Mouse (Mus musculus) spleen, postnatal 4 days (tissue): Measurements from ENCODE around the gene Pcyt2.

Experiments used
- DNase-seq, 2 experiments: peaks; one replicate each; pipeline ENCODE4 v3.0.0; 2022; ENCODE audit warnings: low spot score in 2 of 2

Pcyt2 gene

GRCm38 (mm10) chr11:120617519-120618112 lies at the start of gene Pcyt2:
Pcyt2 (minus strand) TSS chr11:120617936.
- DNase-seq, result peak; percentile 96 to 97

DNA sequence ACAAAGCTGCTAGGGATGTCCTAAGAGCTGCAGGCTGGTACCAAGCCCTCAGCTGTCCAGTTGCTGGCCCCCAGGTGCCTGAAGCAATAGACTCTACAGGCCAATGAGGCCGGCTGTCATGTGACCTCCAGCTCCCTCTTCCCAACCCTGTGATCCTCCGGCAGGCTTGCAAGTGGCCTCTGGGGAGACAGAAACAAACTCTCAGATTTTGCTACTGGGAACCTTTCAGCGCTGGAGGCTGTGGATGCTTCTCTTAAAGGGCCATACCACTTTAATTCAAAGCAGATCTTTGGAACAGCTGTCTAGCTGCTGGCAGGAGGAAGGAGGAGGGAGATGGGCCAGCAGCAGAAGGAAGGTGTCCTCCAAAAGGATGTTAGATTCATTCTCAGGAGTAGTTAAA lies 48.9 kb upstream of the Pcyt2 start:
- no peak for DNase-seq

- DNase-seq, result no peak
Observed at GRCm38 (mm10) chr11:120665406-120665805, 47.7 kb upstream of the Pcyt2 start.

- no peak for DNase-seq
Observed at GRCm38 (mm10) chr11:120663714-120664113, 46.0 kb upstream of the Pcyt2 start.

GRCm38 (mm10) chr11:120662759-120663158 lies 45.0 kb upstream of the Pcyt2 start:
- DNase-seq, result no peak

DNA sequence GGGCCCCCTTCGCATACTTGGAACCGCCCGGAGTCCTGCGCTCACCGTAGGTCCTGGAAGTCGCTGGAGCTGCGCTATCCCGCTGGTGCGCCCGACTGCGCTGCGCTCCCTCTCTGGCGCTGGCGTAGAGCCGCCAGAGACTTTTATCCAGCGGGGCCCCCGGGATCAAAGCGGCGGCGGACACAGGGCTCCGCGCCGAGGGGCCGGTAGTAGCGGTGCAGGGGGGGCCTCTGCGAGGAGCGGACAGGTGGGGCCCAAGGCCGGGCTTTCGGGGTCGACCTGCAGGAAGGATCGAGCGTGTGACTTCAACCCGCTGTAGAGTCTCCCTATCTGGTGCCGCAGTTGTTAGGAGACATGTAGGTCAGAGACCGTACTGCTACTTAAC lies 43.3 kb upstream of the Pcyt2 start, which contains the start of gene Notum:
Gene Notum, minus strand, starts transcription at position 100 of the 385 bp plus-strand sequence.
- no peak for DNase-seq

- no peak for DNase-seq
Observed at GRCm38 (mm10) chr11:120660301-120661075, 42.8 kb upstream of the Pcyt2 start.

DNA sequence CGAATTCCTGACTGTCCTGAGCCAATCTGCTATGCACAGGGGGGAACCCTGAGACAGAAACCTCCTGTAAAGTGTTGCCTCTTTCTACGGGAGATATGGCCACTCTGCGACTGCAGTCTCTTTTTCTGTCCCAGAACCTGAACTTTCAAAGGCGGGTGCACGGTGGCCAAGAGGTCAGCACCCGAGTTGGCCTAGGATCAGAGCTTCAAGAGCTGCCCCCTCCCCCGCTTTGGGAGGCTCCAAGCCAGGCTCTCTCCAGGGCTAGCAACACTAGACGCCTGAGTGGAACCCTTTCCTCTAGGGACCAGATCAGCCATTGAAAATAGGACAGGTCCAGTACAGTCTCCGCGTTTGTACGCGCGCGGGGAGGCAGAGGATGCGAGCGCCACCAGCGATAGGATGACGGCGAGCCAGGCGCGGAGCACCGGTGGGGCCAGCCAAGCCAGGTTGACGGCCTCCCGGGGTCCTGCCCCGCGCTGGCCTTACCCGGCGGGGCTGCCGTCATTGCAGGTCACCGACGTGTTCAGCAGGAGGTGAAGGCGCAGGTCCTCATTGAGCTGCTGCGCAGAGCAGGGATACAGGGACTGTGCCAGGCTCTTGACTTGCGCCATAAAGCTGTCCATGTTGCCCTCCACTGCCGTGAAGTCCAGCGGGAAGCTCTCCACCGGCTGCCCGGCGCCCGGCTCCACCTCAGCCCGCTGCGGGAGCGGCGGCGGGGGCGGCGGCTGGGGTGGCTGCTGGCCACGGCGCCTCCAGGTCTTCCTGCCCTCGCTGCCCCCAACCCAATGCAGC lies 42.0 kb upstream of the Pcyt2 start:
- DNase-seq, result no peak

- peak; percentile 74 to 91 for DNase-seq
Observed at GRCm38 (mm10) chr11:120658876-120659410, 41.2 kb upstream of the Pcyt2 start.

DNA sequence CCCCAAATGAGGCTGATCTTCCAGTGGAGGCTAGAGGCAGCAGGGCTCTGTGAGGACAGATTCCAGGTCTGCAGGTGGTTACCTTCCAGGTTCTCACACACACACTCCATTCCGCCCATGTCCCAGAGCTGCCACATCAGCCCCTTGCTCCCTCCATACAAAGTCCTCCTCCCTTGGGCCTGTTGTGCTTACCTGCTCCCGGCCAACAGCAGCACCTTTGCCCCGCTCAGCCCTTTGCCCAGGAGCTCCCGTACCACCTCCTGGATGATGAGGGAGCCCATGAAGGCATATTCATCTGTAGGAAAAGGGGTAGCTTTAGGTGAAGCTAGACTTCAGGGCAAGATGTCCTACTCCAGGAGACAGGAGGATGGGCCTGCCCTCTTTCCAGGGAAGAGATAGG lies 39.6 kb upstream of the Pcyt2 start:
- no peak for DNase-seq

DNA sequence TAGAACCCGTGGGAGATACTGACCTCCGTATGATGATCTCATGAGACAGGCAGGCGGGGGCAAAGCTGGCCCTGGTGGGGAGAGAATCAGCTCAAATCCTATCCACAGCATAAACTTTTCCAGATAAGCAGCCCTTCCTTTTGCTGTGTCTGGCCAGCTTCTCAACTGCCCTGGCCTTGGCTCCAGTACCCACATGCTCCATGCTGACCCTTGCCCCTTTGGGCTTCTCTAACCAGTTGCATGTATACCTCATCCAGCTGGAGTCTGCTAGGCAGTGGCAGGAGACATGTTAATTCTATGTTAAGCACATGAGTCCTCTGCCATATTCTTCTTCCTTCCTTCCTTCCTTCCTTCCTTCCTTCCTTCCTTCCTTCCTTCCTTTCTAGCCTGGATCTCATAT lies 37.0 kb upstream of the Pcyt2 start:
- DNase-seq, result no peak

- no peak for DNase-seq
Observed at GRCm38 (mm10) chr11:120651872-120652271, 34.1 kb upstream of the Pcyt2 start.

GRCm38 (mm10) chr11:120648001-120648476 lies 30.3 kb upstream of the Pcyt2 start, which contains the start of gene Myadml2:
Myadml2 (minus strand) TSS chr11:120648158.
- no peak for DNase-seq

DNA sequence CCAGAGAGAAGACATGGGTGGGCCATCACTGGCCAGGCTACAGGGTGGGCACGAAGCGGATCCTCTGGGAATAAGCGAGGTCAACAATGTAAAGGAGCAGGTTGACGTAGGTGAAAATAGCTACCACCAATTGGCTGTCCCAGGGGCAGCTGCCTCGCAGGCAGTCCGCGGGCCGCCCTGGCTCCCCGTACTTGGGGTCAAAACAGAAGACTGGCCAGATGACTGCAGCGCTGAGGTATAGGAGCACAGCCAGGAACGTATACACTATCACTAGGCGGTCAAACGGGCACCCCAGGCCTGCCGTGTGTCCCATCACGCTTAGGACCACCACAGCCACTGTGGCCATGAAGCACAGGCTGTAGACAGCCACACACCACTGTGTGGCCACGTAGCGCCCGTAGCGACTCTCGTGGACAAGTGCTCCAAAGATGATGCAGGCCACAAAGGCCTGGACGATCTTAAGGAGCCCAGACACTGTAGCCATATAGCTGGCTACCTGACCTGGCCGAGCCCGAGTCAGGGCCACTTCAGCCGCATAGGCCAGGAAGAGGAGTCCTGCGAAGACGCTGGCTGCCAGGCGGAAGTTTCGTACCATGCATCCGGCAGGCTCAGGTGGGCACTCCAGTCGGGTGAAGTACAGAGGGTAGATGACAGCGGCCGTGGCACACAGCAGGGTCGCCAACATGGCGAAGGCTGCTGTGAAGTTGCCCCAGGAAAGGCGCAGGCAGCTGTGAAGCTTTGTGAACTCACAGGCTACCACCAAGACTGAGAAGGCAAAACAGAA lies 29.5 kb upstream of the Pcyt2 start:
- peak in 1 of 2 experiments; percentile 64 for DNase-seq

- DNase-seq, result peak; percentile 93 to 96
Observed at GRCm38 (mm10) chr11:120643601-120643987, 25.9 kb upstream of the Pcyt2 start, which contains the start of gene Pycr1. Pycr1 (minus strand) TSS chr11:120643769.

DNA sequence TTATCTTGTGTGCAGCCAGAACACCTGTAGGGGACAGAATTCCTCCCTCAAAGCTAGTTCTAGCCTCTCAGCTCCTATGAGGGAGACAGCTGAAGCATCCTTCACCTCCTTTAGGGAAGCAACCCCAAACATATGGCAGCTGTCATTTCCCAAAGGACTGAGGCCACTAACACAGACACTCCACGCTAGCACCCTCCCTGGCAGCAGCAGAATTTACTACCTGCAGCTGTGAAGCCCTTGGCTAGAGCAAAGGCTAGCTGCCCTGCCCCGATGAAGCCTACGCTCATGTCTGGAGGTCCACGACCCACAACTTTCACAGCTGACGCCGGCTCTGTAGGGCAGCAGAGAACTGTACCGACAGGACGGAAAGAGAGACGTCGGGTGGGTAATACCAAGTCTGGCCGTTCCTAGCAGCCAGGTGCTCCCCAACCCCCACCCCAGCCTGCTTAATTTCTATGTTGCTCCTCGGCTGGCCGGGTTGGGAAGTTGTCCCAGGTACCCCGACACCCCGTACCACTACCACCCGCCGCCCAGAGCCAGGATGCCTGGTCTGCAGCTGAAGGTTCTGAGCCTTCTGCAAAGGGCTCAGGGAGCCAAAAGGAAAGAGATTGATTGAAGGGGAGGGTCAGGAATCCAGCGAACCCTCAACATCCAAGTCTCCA lies 25.3 kb upstream of the Pcyt2 start:
- DNase-seq, result no peak

GRCm38 (mm10) chr11:120641869-120642268 lies 24.1 kb upstream of the Pcyt2 start:
- DNase-seq, result no peak

DNA sequence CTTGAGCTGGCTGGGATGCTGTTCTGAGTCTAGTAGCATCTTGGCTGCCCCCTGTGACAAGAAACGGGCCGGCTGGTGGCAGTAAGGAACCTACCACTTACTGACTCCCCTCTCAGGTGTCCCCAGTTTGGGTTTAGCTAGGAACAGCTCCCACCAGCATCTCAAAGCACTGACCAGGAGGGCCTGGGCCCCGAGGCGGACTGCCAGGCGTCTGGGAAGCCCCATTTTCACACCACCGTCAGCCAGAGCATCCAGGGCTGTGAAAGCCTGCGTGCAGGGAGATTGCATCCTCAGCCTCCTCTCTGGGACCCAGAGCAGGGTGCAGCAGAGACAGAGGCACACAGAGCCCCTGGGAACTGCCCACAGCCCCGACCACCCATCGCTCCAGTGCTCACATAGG lies 23.5 kb upstream of the Pcyt2 start:
- DNase-seq, result peak in 1 of 2 experiments; percentile 59

GRCm38 (mm10) chr11:120634810-120635209 lies 17.1 kb upstream of the Pcyt2 start:
- DNase-seq, result no peak

GRCm38 (mm10) chr11:120633520-120634343 lies 16.0 kb upstream of the Pcyt2 start, which contains the start of gene Mafg:
Mafg (minus strand) TSS chr11:120633600.
- DNase-seq, result peak; percentile 91 to 94
